Mouse (Mus musculus): ENCODE data around the gene Cdyl2.

- TF ChIP-seq CTCF (IDR thresholded peaks at IDR 0.05; ENCODE audit: borderline replicate concordance, extremely low read depth, insufficient read depth, insufficient read length): no peak
- TF ChIP-seq POLR2A (IDR thresholded peaks at IDR 0.05; ENCODE audit: borderline replicate concordance, extremely low read depth, insufficient read depth, insufficient read length, poor library complexity, severe bottlenecking): no peak
Measured at GRCm38 (mm10) chr8:116756174-116756573, 23.4 kb upstream of the Cdyl2 start.

All from brain, embryonic 14.5 days (tissue).